Mouse (Mus musculus): Measurements from ENCODE around the gene Mical3. TPM values are rescaled to one million over a fixed set of nuclear protein-coding genes. Genes with fewer than 3 reads are reported as not detected.
A peak's percentile ranks its signal among the peaks of the same experiment; 100 is the strongest.

Mical3 gene
- total and polyA plus RNA-seq, 3 experiments, result 52.1 to 127 (median 114) TPM

- H3K27ac ChIP-seq, result no peak overlapping the region
- H3K4me3 ChIP-seq, result no peak overlapping the region
- H3K9ac ChIP-seq (ENCODE audit: low read depth, low read length), result no peak overlapping the region
- H3K4me1 ChIP-seq (ENCODE audit: control insufficient read depth, insufficient read depth, low read length), result no peaks in the 10 kb centered on the region
- H3K79me2 ChIP-seq (replicated peaks; ENCODE audit: control insufficient read depth, insufficient read depth, low read length), result no peaks in the 10 kb centered on the region
- DNase-seq, result no peak
- no peaks in the 10 kb centered on the region for H3K27me3 ChIP-seq (ENCODE audit: control insufficient read depth, insufficient read depth, low read length)
- no peak for TF ChIP-seq POLR2A (IDR thresholded peaks at IDR 0.05; ENCODE audit: insufficient read depth, low read depth, low read length)
- no peak for TF ChIP-seq EP300 (IDR thresholded peaks at IDR 0.05; ENCODE audit: insufficient read depth, low read depth, low read length)
- TF ChIP-seq CTCF (IDR thresholded peaks at IDR 0.05), result no peak
- WGBS, result 93% methylated on average over 7 of the region's 7 CpGs
- intact Hi-C loops (cut with DNase I), result no loop called here
- no peaks in the 10 kb centered on the region for H3K36me3 ChIP-seq (ENCODE audit: control insufficient read depth, insufficient read depth, low read length)
Measured at GRCm38 (mm10) chr6:121031370-121031769, 99.4 kb downstream of the Mical3 start.

- 82% methylated on average over 19 of the region's 19 CpGs for WGBS
- intact Hi-C loops (cut with DNase I), result loop anchor here (2.0 kb wide), 1 partner anchor 13 kb away; no protein-coding TSS in a partner anchor
- no peak overlapping the region for H3K4me3 ChIP-seq
- H3K9ac ChIP-seq (ENCODE audit: low read depth, low read length), result no peak overlapping the region
- no peak for DNase-seq
- no peaks in the 10 kb centered on the region for H3K36me3 ChIP-seq (ENCODE audit: control insufficient read depth, insufficient read depth, low read length)
- no peak overlapping the region for H3K27ac ChIP-seq
- no peaks in the 10 kb centered on the region for H3K27me3 ChIP-seq (ENCODE audit: control insufficient read depth, insufficient read depth, low read length)
- no peaks in the 10 kb centered on the region for H3K79me2 ChIP-seq (replicated peaks; ENCODE audit: control insufficient read depth, insufficient read depth, low read length)
- no peak for TF ChIP-seq EP300 (IDR thresholded peaks at IDR 0.05; ENCODE audit: insufficient read depth, low read depth, low read length)
- no peak for TF ChIP-seq POLR2A (IDR thresholded peaks at IDR 0.05; ENCODE audit: insufficient read depth, low read depth, low read length)
- no peak for TF ChIP-seq CTCF (IDR thresholded peaks at IDR 0.05)
- H3K4me1 ChIP-seq (ENCODE audit: control insufficient read depth, insufficient read depth, low read length), result no peaks in the 10 kb centered on the region
Measured at GRCm38 (mm10) chr6:121029897-121030589, 100.8 kb downstream of the Mical3 start.

DNA sequence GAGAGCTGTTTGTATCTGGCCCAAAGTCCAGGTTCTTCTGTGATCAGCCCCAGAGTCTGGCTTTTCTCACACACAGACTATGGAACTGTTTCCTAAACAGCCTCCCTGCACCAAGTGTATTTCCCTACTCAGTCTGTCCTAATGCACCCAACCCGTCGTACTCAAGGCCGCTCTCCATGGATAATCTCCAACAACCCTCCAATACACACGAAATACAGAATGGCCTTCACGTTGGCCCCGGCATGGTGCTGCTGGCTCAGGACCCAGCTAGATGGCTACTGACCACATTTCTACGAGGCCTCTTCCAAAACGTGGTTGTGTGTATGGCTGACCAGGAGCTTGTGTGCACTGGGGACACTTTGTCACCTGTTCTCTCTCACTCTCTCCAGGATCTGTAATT is 102.3 kb downstream of the Mical3 start:
- 94% methylated on average over 8 of the region's 8 CpGs for WGBS
- DNase-seq, result no peak
- Histone ChIP-seq H3K4me1 (ENCODE audit: control insufficient read depth, insufficient read depth, low read length) (no peaks in the 10 kb centered on the region), H3K9ac (ENCODE audit: low read depth, low read length) (no peak overlapping the region), H3K4me3 (no peak overlapping the region), H3K27ac (no peak overlapping the region), H3K36me3 (ENCODE audit: control insufficient read depth, insufficient read depth, low read length) (no peaks in the 10 kb centered on the region), H3K27me3 (ENCODE audit: control insufficient read depth, insufficient read depth, low read length) (no peaks in the 10 kb centered on the region), H3K79me2 (replicated peaks; ENCODE audit: control insufficient read depth, insufficient read depth, low read length) (no peaks in the 10 kb centered on the region)
- no peak for TF ChIP-seq EP300 (IDR thresholded peaks at IDR 0.05; ENCODE audit: insufficient read depth, low read depth, low read length)
- no peak for TF ChIP-seq CTCF (IDR thresholded peaks at IDR 0.05)
- TF ChIP-seq POLR2A (IDR thresholded peaks at IDR 0.05; ENCODE audit: insufficient read depth, low read depth, low read length), result no peak
- intact Hi-C loops (cut with DNase I), result loop anchor here (2.0 kb wide), 1 partner anchor 14 kb away; no protein-coding TSS in a partner anchor

DNA sequence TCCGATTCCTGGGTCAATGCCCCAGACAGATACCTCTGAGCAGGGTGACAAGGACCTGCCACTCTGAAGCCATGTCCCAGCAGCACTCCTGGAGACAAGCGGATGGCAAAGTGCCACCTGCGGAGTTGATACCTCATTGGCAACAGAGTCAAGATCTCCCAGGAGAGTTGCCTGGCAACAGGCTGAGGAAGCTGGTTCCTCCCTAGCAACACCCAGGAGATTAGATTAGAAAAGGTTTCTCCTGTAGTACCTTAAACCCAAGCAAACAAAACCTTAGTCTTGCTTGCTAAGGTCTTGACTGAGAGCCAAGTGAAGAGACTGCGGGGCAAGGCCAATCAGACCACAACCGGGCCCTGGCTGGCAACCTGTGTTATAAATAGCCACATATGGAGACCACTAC is 103.5 kb downstream of the Mical3 start:
- peak in 1 of 2 experiments; percentile 66 for DNase-seq
- no peak overlapping the region for H3K4me3 ChIP-seq
- H3K27ac ChIP-seq, result no peak overlapping the region
- H3K4me1 ChIP-seq (ENCODE audit: control insufficient read depth, insufficient read depth, low read length), result no peaks in the 10 kb centered on the region
- intact Hi-C loops (cut with DNase I), result no loop called here
- no peaks in the 10 kb centered on the region for H3K79me2 ChIP-seq (replicated peaks; ENCODE audit: control insufficient read depth, insufficient read depth, low read length)
- 50% methylated on average over 5 of the region's 5 CpGs for WGBS
- no peaks in the 10 kb centered on the region for H3K27me3 ChIP-seq (ENCODE audit: control insufficient read depth, insufficient read depth, low read length)
- H3K36me3 ChIP-seq (ENCODE audit: control insufficient read depth, insufficient read depth, low read length), result no peaks in the 10 kb centered on the region
- no peak overlapping the region for H3K9ac ChIP-seq (ENCODE audit: low read depth, low read length)
- TF ChIP-seq CTCF (IDR thresholded peaks at IDR 0.05) (no peak), POLR2A (IDR thresholded peaks at IDR 0.05; ENCODE audit: insufficient read depth, low read depth, low read length) (no peak), EP300 (IDR thresholded peaks at IDR 0.05; ENCODE audit: insufficient read depth, low read depth, low read length) (no peak)

GRCm38 (mm10) chr6:121026866-121027265 is 103.9 kb downstream of the Mical3 start:
- no peaks in the 10 kb centered on the region for H3K79me2 ChIP-seq (replicated peaks; ENCODE audit: control insufficient read depth, insufficient read depth, low read length)
- no peak overlapping the region for H3K27ac ChIP-seq
- no peak overlapping the region for H3K9ac ChIP-seq (ENCODE audit: low read depth, low read length)
- no peak for TF ChIP-seq EP300 (IDR thresholded peaks at IDR 0.05; ENCODE audit: insufficient read depth, low read depth, low read length)
- TF ChIP-seq POLR2A (IDR thresholded peaks at IDR 0.05; ENCODE audit: insufficient read depth, low read depth, low read length), result no peak
- TF ChIP-seq CTCF (IDR thresholded peaks at IDR 0.05), result no peak
- WGBS, result 67% methylated on average over 7 of the region's 7 CpGs
- H3K4me3 ChIP-seq, result no peak overlapping the region
- intact Hi-C loops (cut with DNase I), result no loop called here
- H3K36me3 ChIP-seq (ENCODE audit: control insufficient read depth, insufficient read depth, low read length), result no peaks in the 10 kb centered on the region
- no peaks in the 10 kb centered on the region for H3K4me1 ChIP-seq (ENCODE audit: control insufficient read depth, insufficient read depth, low read length)
- no peak for DNase-seq
- no peaks in the 10 kb centered on the region for H3K27me3 ChIP-seq (ENCODE audit: control insufficient read depth, insufficient read depth, low read length)

- intact Hi-C loops (cut with DNase I), result no loop called here
- no peak overlapping the region for H3K9ac ChIP-seq (ENCODE audit: low read depth, low read length)
- WGBS, result 85% methylated on average over 10 of the region's 10 CpGs
Measured at GRCm38 (mm10) chr6:121026019-121026584, 104.7 kb downstream of the Mical3 start.

More at GRCm38 (mm10) chr6:121026019-121026584, 104.7 kb downstream of the Mical3 start:
- H3K4me3 ChIP-seq, result no peak overlapping the region
- H3K27ac ChIP-seq, result no peak overlapping the region
- TF ChIP-seq CTCF (IDR thresholded peaks at IDR 0.05), result no peak
- TF ChIP-seq POLR2A (IDR thresholded peaks at IDR 0.05; ENCODE audit: insufficient read depth, low read depth, low read length), result no peak
- TF ChIP-seq EP300 (IDR thresholded peaks at IDR 0.05; ENCODE audit: insufficient read depth, low read depth, low read length), result no peak
- no peak for DNase-seq
- no peaks in the 10 kb centered on the region for H3K27me3 ChIP-seq (ENCODE audit: control insufficient read depth, insufficient read depth, low read length)
- H3K36me3 ChIP-seq (ENCODE audit: control insufficient read depth, insufficient read depth, low read length), result no peaks in the 10 kb centered on the region
- no peaks in the 10 kb centered on the region for H3K4me1 ChIP-seq (ENCODE audit: control insufficient read depth, insufficient read depth, low read length)
- no peaks in the 10 kb centered on the region for H3K79me2 ChIP-seq (replicated peaks; ENCODE audit: control insufficient read depth, insufficient read depth, low read length)
